Mouse (Mus musculus) hematopoietic stem cell, adult 5-6 weeks (primary cell): Measurements from ENCODE around the gene Tubgcp4. TPM values are rescaled to one million over a fixed set of nuclear protein-coding genes. Genes with fewer than 3 reads are reported as not detected.

Source experiments
- ATAC-seq, 2 experiments: fragments of 125-278 bp in 1 of 2; replicated peaks in 1 of 2; 2 replicates each; pipeline ENCODE4 v1.8.0; 2016 to 2017; ENCODE audit warnings: inconsistent platforms in 2 of 2, mild to moderate bottlenecking in 2 of 2, moderate number of reproducible peaks in 2 of 2, low read depth in 1 of 2, moderate TSS enrichment in 1 of 2; ENCODE audit not compliant: low FRiP score in 2 of 2, poor library complexity in 2 of 2, severe bottlenecking in 2 of 2, insufficient read depth in 1 of 2, low TSS enrichment in 1 of 2
- total RNA-seq: library from RNA; stranded (forward); fragments of 172-1452, 232-1000 nt; gene quantifications from 2 replicates; pipeline ENCODE4 v1.2.3, GENCODE M21; 2017

The Tubgcp4 gene
- total RNA-seq, 1 experiment from 2014 or later = 35.0 TPM

- no peak for ATAC-seq
Observed at GRCm38 (mm10) chr2:121178828-121179479, 8.5 kb downstream of the Tubgcp4 start.

- ATAC-seq = no peak
Observed at GRCm38 (mm10) chr2:121183431-121183830, 13.0 kb downstream of the Tubgcp4 start.

DNA sequence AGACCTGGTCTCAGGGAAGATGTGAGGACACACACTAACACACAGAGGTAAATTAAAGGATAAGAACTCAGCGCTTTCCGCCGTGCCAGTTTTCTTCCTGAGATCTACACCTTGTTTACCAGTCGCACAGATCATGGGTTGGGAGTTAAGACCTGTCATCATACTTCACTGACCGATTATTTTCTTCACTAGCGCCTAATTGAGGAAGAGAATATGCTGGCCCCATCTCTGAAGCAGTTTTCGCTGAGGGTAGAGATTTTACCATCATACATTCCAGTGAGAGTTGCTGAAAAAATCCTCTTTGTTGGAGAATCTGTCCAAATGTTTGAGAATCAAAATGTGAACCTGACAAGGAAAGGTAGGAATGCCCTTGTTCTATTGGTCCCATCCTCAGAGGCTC, 13.7 kb downstream of the Tubgcp4 start:
- no peak for ATAC-seq

DNA sequence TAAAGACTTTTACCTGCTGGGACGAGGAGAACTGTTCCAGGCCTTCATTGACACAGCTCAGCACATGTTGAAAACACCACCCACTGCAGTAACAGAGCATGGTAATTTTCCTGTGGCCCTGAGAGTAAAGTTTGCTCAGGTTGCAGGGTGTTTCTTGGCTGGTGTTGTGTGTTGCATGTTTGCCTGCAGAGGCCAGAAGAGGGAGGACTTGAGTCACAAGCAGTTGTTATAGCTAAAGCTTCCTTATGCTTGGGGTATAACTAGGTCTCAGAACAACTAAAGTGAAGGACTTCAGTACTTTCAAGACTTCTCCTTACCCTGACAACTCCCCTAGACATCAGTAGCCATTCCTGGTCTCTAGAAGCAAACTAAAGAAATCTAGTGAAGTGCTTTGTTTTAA, 18.1 kb downstream of the Tubgcp4 start:
- ATAC-seq = no peak

DNA sequence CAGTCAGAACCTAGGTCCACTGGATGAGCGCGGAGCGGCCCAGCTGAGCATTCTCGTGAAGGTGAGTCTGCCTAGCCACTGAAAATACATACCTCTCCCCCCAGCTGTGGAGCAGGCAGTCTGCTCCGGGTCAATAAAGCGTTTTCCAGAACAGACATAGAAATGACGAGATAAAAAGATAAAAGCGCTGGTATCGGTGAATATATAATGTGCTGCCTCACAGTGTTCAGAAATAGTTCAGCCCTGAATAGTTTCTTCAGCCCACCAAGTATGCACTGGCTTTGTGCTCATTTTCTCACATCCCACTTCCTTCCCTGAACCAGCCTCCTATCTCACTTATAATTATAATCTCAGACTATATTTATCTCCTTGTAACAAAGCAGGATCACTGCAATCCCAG, 25.0 kb downstream of the Tubgcp4 start:
- ATAC-seq = no peak

- no peak for ATAC-seq
Observed at GRCm38 (mm10) chr2:121204276-121204675, 33.8 kb downstream of the Tubgcp4 start.

- no peak for ATAC-seq
Observed at GRCm38 (mm10) chr2:121206541-121206940, 36.1 kb downstream of the Tubgcp4 start.

- no peak for ATAC-seq
Observed at GRCm38 (mm10) chr2:121214491-121214890, 44.0 kb downstream of the Tubgcp4 start.

DNA sequence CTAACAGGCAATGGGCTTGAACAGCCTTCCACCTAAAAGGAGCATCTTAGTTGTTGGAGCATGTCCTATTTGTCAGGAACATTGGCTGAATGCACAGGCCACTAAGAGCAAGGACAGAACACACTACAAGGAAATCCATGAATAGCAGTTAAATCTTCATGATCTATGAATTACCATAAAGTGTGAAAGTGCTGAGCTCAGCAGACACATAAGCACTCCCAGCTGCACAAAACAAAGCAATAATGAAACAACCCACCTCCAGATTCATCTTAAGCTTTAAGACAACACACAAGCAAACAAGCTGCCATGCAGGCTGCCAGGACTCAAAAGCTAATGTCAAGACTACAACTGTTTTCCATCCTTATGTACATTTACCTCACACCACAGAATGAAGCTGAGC, 48.7 kb downstream of the Tubgcp4 start:
- no peak for ATAC-seq

- no peak for ATAC-seq
Observed at GRCm38 (mm10) chr2:121219994-121220393, 49.5 kb downstream of the Tubgcp4 start.

- no peak for ATAC-seq
Observed at GRCm38 (mm10) chr2:121223010-121223409, 52.6 kb downstream of the Tubgcp4 start.

- ATAC-seq = no peak
Observed at GRCm38 (mm10) chr2:121228135-121228534, 57.7 kb downstream of the Tubgcp4 start.

GRCm38 (mm10) chr2:121235460-121236072, 65.1 kb downstream of the Tubgcp4 start:
- no peak for ATAC-seq

- no peak for ATAC-seq
Observed at GRCm38 (mm10) chr2:121239426-121239825, 69.0 kb downstream of the Tubgcp4 start.

DNA sequence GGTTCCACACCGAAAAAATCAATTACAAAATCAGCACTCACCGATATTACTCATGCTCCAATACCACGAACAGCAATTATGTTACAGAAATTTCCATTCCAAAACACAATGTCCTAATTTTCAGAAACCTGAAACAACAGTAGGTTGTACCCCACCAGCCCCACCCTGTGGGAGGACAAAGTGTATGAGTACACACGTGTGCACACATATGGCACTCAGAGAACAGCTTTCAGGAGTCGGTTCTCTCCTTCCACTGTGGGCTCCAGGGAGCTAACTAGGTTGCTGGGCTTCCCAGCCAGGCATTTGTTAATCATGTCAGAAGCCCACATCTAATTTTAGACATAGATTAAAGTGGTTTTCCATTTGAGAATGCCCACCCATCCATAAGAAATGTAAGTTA, 73.6 kb downstream of the Tubgcp4 start:
- no peak for ATAC-seq

Other genes with a start within 250 kb of the Tubgcp4 start
- gene Ubr1, start 199.9 kb upstream of the Tubgcp4 start, total RNA-seq = 32.1 and 39.5 TPM in 2 replicates
- gene Tmem62, start 193.6 kb upstream of the Tubgcp4 start, total RNA-seq = 5.5 and 9.8 TPM in 2 replicates
- 76.1 and 98.5 TPM in 2 replicates for gene Ccndbp1, start 162.3 kb upstream of the Tubgcp4 start, total RNA-seq
- gene Epb42, start 133.6 kb upstream of the Tubgcp4 start, total RNA-seq = 1.4 and 5.3 TPM in 2 replicates
- not detected in 2 replicates for gene Tgm5, start 84.8 kb upstream of the Tubgcp4 start, total RNA-seq
- not detected in 2 replicates for gene Tgm7, start 60.9 kb upstream of the Tubgcp4 start, total RNA-seq
- 11.0 and 25.7 TPM in 2 replicates for gene Adal, start 30.2 kb upstream of the Tubgcp4 start, total RNA-seq
- 11.6 and 13.9 TPM in 2 replicates for gene Lcmt2, start 30.0 kb upstream of the Tubgcp4 start, total RNA-seq
- 19.2 and 27.1 TPM in 2 replicates for gene Zscan29, start 471 bp downstream of the Tubgcp4 start, total RNA-seq
- gene Trp53bp1, start 100.8 kb downstream of the Tubgcp4 start, total RNA-seq = 61.0 and 71.7 TPM in 2 replicates
- 0.06 TPM in 1 of 2 replicates, not detected in the other for gene Map1a, start 118.9 kb downstream of the Tubgcp4 start, total RNA-seq
- gene Ppip5k1, start 184.7 kb downstream of the Tubgcp4 start, total RNA-seq = 9.3 and 16.5 TPM in 2 replicates
- gene Ckmt1, start 187.1 kb downstream of the Tubgcp4 start, total RNA-seq = not detected in 2 replicates
- not detected in 2 replicates for gene Strc, start 216.5 kb downstream of the Tubgcp4 start, total RNA-seq
- 212 and 218 TPM in 2 replicates for gene Pdia3, start 243.1 kb downstream of the Tubgcp4 start, total RNA-seq
- 0.60 and 6.3 TPM in 2 replicates for gene Catsper2, start 243.1 kb downstream of the Tubgcp4 start, total RNA-seq